Mouse (Mus musculus): ENCODE results near the gene Map3k9. TPM values are rescaled to one million over a fixed set of nuclear protein-coding genes. Genes with fewer than 3 reads are reported as not detected.

Map3k9 gene
- polyA plus RNA-seq, 1 experiment from 2014 or later = 7.9 TPM

GRCm38 (mm10) chr12:81746400-81747024 lies 34.5 kb downstream of the Map3k9 start:
- ATAC-seq (ENCODE audit: low FRiP score, low read depth) = no peak
- no peak overlapping the region for H3K4me3 ChIP-seq
- no peaks in the 10 kb centered on the region for H3K9me3 ChIP-seq
- H3K27ac ChIP-seq = no peak overlapping the region
- H3K4me2 ChIP-seq (replicated peaks) = no peak overlapping the region
- no peaks in the 10 kb centered on the region for H3K27me3 ChIP-seq (replicated peaks)
- H3K9ac ChIP-seq = no peak overlapping the region
- H3K36me3 ChIP-seq = no peaks in the 10 kb centered on the region; the same call in 1 of the 2 replicates
- no peaks in the 10 kb centered on the region for H3K4me1 ChIP-seq
- WGBS = 85% methylated on average over 9 of the region's 9 CpGs

DNA sequence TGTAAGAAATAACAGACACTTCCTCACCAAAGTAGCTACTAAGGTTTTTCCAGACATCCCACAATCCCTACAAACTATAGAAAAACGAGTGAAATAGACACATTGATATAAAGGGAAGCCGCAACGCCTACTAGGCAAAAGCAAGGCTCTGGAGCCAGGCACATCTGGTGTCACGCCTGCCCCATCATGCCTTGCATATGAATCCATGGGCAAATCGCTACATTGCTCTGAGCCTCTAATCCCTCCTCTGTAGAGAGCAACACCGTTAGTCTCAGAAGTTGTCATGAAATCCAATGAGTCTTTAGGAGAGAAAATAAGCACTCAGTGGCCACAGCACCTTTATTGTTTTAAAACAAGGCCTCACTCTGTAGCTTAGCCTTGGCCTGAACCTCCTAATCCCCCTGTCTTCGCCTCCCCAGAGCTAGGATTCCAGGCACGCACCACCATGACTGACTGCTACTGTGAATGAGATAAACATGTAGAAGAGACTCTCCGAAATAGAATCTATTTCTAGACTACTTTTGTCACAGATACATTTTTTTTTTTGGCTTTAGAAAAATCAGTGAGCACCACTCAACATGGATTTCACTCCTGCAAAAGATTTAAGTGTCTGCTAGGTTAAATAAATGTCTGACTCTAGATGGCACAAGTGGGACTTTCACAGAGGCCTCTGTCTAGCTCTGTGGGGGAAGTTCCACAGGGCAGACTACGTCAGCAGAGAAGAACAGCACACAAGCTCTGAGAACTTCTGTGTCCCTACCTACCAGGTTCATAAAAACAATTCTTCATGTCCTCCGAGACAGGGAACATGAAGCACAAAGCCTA lies 45.5 kb downstream of the Map3k9 start:
- ATAC-seq (ENCODE audit: low FRiP score, low read depth) = no peak
- 88% methylated on average over 11 of the region's 11 CpGs for WGBS
- peaks cover 24% of the 10 kb centered on the region; the same call in 1 of the 2 replicates for H3K36me3 ChIP-seq

GRCm38 (mm10) chr12:81726246-81726822 lies 54.6 kb downstream of the Map3k9 start:
- Histone ChIP-seq H3K4me3 (no peak overlapping the region), H3K27ac (no peak overlapping the region), H3K4me1 (no peaks in the 10 kb centered on the region), H3K9ac (no peak overlapping the region), H3K36me3 (peaks cover 31% of the 10 kb centered on the region), H3K9me3 (no peaks in the 10 kb centered on the region), H3K27me3 (replicated peaks) (no peaks in the 10 kb centered on the region), H3K4me2 (replicated peaks) (no peak overlapping the region)
- 74% methylated on average over 8 of the region's 8 CpGs for WGBS
- ATAC-seq (ENCODE audit: low FRiP score, low read depth) = no peak

More for the DNA sequence above, 45.5 kb downstream of the Map3k9 start:
- Histone ChIP-seq H3K9me3 (no peaks in the 10 kb centered on the region), H3K4me3 (no peak overlapping the region), H3K4me2 (replicated peaks) (no peak overlapping the region), H3K27me3 (replicated peaks) (no peaks in the 10 kb centered on the region), H3K27ac (no peak overlapping the region), H3K4me1 (no peaks in the 10 kb centered on the region), H3K9ac (no peak overlapping the region)

- Histone ChIP-seq H3K9ac (no peak overlapping the region), H3K4me3 (no peak overlapping the region), H3K4me2 (replicated peaks) (no peak overlapping the region), H3K4me1 (no peaks in the 10 kb centered on the region), H3K27me3 (replicated peaks) (no peaks in the 10 kb centered on the region), H3K9me3 (no peaks in the 10 kb centered on the region), H3K27ac (no peak overlapping the region), H3K36me3 (peaks cover 19% of the 10 kb centered on the region)
- no peak for ATAC-seq (ENCODE audit: low FRiP score, low read depth)
- WGBS = 92% methylated on average over 6 of the region's 6 CpGs
Observed at GRCm38 (mm10) chr12:81724776-81725175, 56.2 kb downstream of the Map3k9 start.

- no peak overlapping the region for H3K4me2 ChIP-seq (replicated peaks)
Observed at GRCm38 (mm10) chr12:81723375-81723774, 57.6 kb downstream of the Map3k9 start.

DNA sequence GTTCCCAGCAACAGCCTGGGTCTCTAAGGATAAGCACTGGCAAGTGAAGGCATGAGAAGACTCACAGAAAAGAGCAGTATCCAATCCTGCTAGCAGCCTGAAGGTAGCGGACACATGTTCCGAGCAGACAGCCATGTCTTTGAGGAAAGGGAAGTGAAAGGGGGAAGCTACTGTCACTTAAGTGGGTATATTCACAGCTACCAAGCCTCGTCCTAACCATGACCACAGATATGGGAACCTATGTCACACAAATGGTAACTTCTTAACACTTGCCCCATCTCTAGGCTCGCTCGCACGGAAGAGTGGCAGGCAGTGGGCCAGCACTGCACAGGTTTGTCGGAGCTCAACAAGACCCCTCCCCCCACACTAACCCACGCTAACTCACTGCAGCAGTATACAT lies 61.3 kb downstream of the Map3k9 start:
- 93% methylated on average over 8 of the region's 8 CpGs for WGBS
- no peak overlapping the region for H3K27ac ChIP-seq
- H3K4me3 ChIP-seq = no peak overlapping the region
- H3K4me2 ChIP-seq (replicated peaks) = no peak overlapping the region
- no peak overlapping the region for H3K9ac ChIP-seq
- peaks cover 11% of the 10 kb centered on the region for H3K36me3 ChIP-seq
- H3K27me3 ChIP-seq (replicated peaks) = no peaks in the 10 kb centered on the region
- H3K4me1 ChIP-seq = no peaks in the 10 kb centered on the region
- no peak for ATAC-seq (ENCODE audit: low FRiP score, low read depth)
- H3K9me3 ChIP-seq = no peaks in the 10 kb centered on the region

More at GRCm38 (mm10) chr12:81723375-81723774, 57.6 kb downstream of the Map3k9 start:
- H3K9ac ChIP-seq = no peak overlapping the region
- ATAC-seq (ENCODE audit: low FRiP score, low read depth) = no peak
- H3K4me1 ChIP-seq = no peaks in the 10 kb centered on the region
- H3K36me3 ChIP-seq = peaks cover 12% of the 10 kb centered on the region
- H3K4me3 ChIP-seq = no peak overlapping the region
- no peaks in the 10 kb centered on the region for H3K9me3 ChIP-seq
- 90% methylated on average over 7 of the region's 7 CpGs for WGBS
- no peak overlapping the region for H3K27ac ChIP-seq
- no peaks in the 10 kb centered on the region for H3K27me3 ChIP-seq (replicated peaks)

DNA sequence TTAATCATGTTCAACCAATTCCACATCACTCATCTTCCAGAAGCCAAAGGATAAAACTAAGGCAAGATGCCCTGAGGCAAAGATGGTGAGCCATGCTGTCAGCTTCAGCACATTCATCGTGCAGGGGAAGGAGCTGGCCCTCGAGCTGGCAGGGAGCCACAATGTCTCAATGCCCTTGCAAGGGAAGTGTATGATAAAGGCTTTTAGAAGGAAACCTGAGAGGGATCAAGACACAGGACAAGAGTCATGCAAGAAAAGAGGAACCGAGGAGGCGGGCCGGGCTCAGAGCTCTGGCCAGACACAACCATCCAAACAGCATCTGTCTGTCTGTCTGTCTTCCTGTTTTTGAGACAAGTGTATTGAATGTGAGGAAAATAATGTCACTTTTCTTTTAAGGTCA lies 61.8 kb downstream of the Map3k9 start:
- no peaks in the 10 kb centered on the region for H3K27me3 ChIP-seq (replicated peaks)
- H3K4me3 ChIP-seq = no peak overlapping the region
- H3K27ac ChIP-seq = no peak overlapping the region
- H3K4me1 ChIP-seq = no peaks in the 10 kb centered on the region
- WGBS = 83% methylated on average over 5 of the region's 5 CpGs
- ATAC-seq (ENCODE audit: low FRiP score, low read depth) = no peak
- H3K9me3 ChIP-seq = no peaks in the 10 kb centered on the region
- no peak overlapping the region for H3K9ac ChIP-seq
- no peak overlapping the region for H3K4me2 ChIP-seq (replicated peaks)
- H3K36me3 ChIP-seq = peaks cover 7% of the 10 kb centered on the region

- Histone ChIP-seq H3K9me3 (peaks cover 9% of the 10 kb centered on the region; the same call in 1 of the 2 replicates), H3K9ac (no peak overlapping the region), H3K27me3 (replicated peaks) (no peaks in the 10 kb centered on the region), H3K4me2 (replicated peaks) (no peak overlapping the region), H3K4me1 (no peaks in the 10 kb centered on the region), H3K27ac (no peak overlapping the region), H3K36me3 (no peaks in the 10 kb centered on the region), H3K4me3 (no peak overlapping the region)
- no peak for ATAC-seq (ENCODE audit: low FRiP score, low read depth)
- 97% methylated on average over 4 of the region's 4 CpGs for WGBS
Observed at GRCm38 (mm10) chr12:81712618-81713017, 68.4 kb downstream of the Map3k9 start.

- no peak for ATAC-seq (ENCODE audit: low FRiP score, low read depth)
- no peaks in the 10 kb centered on the region for H3K4me1 ChIP-seq
- H3K9me3 ChIP-seq = 0 out of 2 replicates have a peak, but pooled peaks cover 3% of the 10 kb centered on the region
- H3K27me3 ChIP-seq (replicated peaks) = no peaks in the 10 kb centered on the region
- H3K27ac ChIP-seq = no peak overlapping the region
- H3K9ac ChIP-seq = no peak overlapping the region
- WGBS = 15% methylated on average over 1 of the region's 1 CpGs
- H3K4me2 ChIP-seq (replicated peaks) = no peak overlapping the region
- H3K4me3 ChIP-seq = no peak overlapping the region
- H3K36me3 ChIP-seq = no peaks in the 10 kb centered on the region
Observed at GRCm38 (mm10) chr12:81702903-81703302, 78.1 kb downstream of the Map3k9 start.

DNA sequence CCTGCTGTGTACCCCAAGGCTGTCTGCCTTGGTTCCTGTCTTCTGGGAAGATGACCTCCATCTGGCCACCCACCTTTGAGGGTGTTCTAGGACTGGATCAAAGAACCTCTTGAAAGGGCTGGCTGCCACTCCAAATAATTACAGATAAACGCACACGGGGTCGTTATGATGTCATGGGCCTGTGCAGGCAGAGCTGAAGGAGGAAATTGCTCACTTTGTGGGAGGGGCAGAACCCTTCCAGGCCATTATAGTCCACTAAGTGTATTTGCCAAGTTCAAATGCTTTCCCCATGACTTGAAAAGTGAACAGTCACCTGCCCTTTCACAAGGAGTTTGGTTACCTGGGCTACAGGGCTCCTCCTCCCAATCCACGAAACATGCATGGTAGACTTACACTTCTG lies 83.0 kb downstream of the Map3k9 start:
- 65% methylated on average over 4 of the region's 4 CpGs for WGBS
- Histone ChIP-seq H3K27ac (no peak overlapping the region), H3K4me3 (no peak overlapping the region), H3K9ac (no peak overlapping the region), H3K4me2 (replicated peaks) (no peak overlapping the region), H3K27me3 (replicated peaks) (no peaks in the 10 kb centered on the region), H3K36me3 (no peaks in the 10 kb centered on the region), H3K9me3 (no peaks in the 10 kb centered on the region), H3K4me1 (no peaks in the 10 kb centered on the region)
- no peak for ATAC-seq (ENCODE audit: low FRiP score, low read depth)

GRCm38 (mm10) chr12:81691177-81691730 lies 89.7 kb downstream of the Map3k9 start:
- no peak overlapping the region for H3K9ac ChIP-seq
- no peaks in the 10 kb centered on the region for H3K9me3 ChIP-seq
- H3K4me1 ChIP-seq = 0 out of 2 replicates have a peak, but pooled peaks cover 5% of the 10 kb centered on the region
- no peak overlapping the region for H3K27ac ChIP-seq
- WGBS = 54% methylated on average over 8 of the region's 8 CpGs
- H3K4me2 ChIP-seq (replicated peaks) = no peak overlapping the region
- no peaks in the 10 kb centered on the region for H3K36me3 ChIP-seq
- no peak for ATAC-seq (ENCODE audit: low FRiP score, low read depth)
- no peak overlapping the region for H3K4me3 ChIP-seq
- H3K27me3 ChIP-seq (replicated peaks) = no peaks in the 10 kb centered on the region

DNA sequence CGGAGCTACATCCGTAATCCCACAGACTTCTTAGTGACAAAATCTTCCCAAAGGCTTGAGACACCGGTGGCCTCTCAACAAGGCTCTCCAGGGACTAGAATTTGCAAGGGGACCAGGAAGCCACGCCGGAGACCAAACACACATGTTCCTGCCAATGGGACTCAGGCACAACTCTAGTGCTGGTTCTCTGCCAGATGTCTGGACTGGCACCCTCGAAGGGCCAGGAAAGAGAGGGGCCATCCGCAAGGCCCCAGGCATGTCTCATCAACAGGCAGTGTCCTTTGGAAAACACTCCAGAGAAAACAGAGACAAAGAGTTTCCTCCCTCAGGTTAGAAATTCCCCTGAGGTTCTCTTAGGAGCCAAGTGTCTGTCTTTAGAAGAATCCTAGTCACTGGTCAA lies 90.2 kb downstream of the Map3k9 start:
- no peak for ATAC-seq (ENCODE audit: low FRiP score, low read depth)
- Histone ChIP-seq H3K4me3 (no peak overlapping the region), H3K9me3 (no peaks in the 10 kb centered on the region), H3K9ac (no peak overlapping the region), H3K4me2 (replicated peaks) (no peak overlapping the region), H3K36me3 (no peaks in the 10 kb centered on the region), H3K27me3 (replicated peaks) (no peaks in the 10 kb centered on the region), H3K27ac (no peak overlapping the region), H3K4me1 (0 out of 2 replicates have a peak, but pooled peaks cover 10% of the 10 kb centered on the region)
- WGBS = 86% methylated on average over 7 of the region's 7 CpGs

Data from neural tube, embryonic 12.5 days (tissue).